Mouse (Mus musculus) inflammation-experienced regulatory T-cells (primary cell): Measurements from ENCODE around the gene Trap1. TPM values are rescaled to one million over a fixed set of nuclear protein-coding genes. Genes with fewer than 3 reads are reported as not detected.

Source experiments
- polyA plus RNA-seq, 2 experiments: library from polyadenylated mRNA; unstranded; fragments of 100-300 nt; shearing (Covaris generic); gene quantifications; one replicate each; pipeline ENCODE4 v1.2.1; 2017

Trap1 gene
- polyA plus RNA-seq: 10 to 100 TPM; 65.0 to 68.7 TPM

DNA sequence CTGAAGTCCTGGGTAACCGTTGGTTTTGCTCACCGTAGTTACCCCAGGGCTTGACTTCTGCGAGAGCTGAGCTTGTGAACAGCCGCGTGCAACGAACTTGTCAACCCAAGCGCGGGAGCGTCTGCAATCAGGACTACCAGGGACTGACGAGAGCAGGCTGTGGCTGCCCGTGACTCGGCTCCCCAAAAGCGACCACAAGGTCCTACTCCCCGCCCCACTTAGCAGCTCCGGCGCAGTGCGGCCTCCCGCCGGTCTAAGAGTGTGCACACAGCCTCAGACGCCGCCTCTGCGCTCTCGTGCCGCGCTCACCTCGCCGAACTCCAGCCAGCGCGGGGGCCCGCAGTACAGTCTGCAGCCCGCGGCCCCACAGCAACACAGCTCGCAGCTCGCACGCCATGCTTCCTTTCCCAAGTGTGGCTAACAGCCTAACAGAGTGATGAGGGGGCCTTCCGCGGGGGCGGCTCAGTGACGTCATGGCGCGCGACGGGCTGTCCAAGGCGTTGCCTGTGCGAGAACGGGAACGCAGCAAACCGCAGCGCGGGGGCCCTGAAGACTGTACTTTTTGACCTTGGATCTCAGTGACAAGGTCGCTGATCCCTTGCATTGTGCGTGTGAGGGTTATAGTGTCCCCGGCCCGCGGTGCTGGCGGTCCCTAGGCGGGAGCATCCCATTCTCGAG, at the start of gene Trap1:
Trap1 (minus strand) TSS at position 444 of the 678 bp plus-strand sequence.

DNA sequence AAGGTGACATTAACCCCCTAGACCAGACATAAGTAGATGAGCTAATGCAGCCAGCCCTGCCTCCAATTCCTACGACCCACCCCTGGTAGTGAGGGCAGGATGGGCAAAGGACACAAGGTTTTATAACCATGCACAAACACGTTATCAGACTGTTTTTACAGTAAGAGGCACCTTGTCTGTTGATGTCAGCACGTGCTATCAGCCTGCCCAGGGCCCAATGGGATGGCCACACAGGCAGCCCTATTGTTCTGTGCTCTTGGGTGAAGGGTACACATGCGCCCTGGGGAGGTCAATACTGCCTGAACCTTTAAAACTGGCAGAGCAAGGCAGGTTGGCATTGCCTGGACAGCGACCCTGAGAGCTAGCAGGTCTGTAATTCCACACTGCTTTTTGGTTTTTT, 40.8 kb downstream of the Trap1 start, which contains the start of gene Dnase1:
Dnase1 (plus strand) TSS at position 136 of the 400 bp plus-strand sequence.

GRCm38 (mm10) chr16:4003489-4004398, 73.9 kb downstream of the Trap1 start, which contains the start of gene Slx4:
Gene Slx4 (minus strand): TSS chr16:4003770.

Other genes with a start within 250 kb of the Trap1 start
- 1 to 10 TPM in 1 of 2 experiments, under 1 TPM in 1; 0.48 to 1.2 TPM for gene Olfr15, start 246.9 kb downstream of the Trap1 start, polyA plus RNA-seq
- 1 to 10 TPM in 1 of 2 experiments, under 1 TPM in 1; 0.34 to 1.2 TPM for gene Zfp174, start 230.6 kb downstream of the Trap1 start, polyA plus RNA-seq
- 100 to 1,000 TPM; 117 to 122 TPM for gene Naa60, start 205.5 kb downstream of the Trap1 start, polyA plus RNA-seq
- gene Zfp597, start 193.3 kb downstream of the Trap1 start, polyA plus RNA-seq: 10 to 100 TPM in 1 of 2 experiments, 1 to 10 TPM in 1; 8.5 to 14.6 TPM
- 1 to 10 TPM in 1 of 2 experiments, not detected in 1; 2.0 TPM for gene Gm20695, start 193.2 kb downstream of the Trap1 start, polyA plus RNA-seq
- 10 to 100 TPM in 1 of 2 experiments, 1 to 10 TPM in 1; 8.3 to 13.1 TPM for gene 1700037C18Rik, start 169.1 kb downstream of the Trap1 start, polyA plus RNA-seq
- 10 to 100 TPM; 28.0 to 28.1 TPM for gene Cluap1, start 169.0 kb downstream of the Trap1 start, polyA plus RNA-seq
- gene Nlrc3, start 101.2 kb downstream of the Trap1 start, polyA plus RNA-seq: 10 to 100 TPM; 56.1 to 69.9 TPM
- gene Slx4, start 74.1 kb downstream of the Trap1 start, polyA plus RNA-seq: 10 to 100 TPM; 29.2 to 35.4 TPM
- gene Dnase1, start 40.9 kb downstream of the Trap1 start, polyA plus RNA-seq: 1,000 to 10,000 TPM in 1 of 2 experiments, 10 to 100 TPM in 1; 10.3 to 1,075 TPM
- gene Crebbp, start 136.2 kb upstream of the Trap1 start, polyA plus RNA-seq: 10 to 100 TPM; 25.7 to 28.8 TPM